Comparison of ENCODE assay signal across 17 mouse cellular contexts in the genomic region with DNA sequence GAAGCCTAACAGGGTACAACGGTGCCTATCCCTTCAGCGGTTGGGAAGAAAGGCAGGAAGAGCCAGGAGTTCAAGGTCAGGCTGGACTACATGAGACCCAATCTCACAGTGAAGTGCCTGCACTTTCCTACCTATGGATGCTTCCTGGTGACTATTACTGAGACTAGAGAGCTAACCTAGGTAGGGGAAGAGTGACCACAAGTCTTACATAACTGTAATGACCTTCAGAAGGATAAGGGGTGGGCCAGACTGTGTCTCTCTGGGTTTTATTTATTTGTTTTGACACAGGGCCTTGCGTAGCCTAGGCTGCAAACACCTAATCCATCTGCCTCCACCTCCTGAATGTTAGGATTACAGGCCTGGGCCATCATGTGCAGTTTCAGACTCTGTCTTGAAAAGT. TPM values are rescaled to one million over a fixed set of nuclear protein-coding genes. Genes with fewer than 3 reads are reported as not detected.
DNase-seq lines count a peak whose midpoint lies in the region; ATAC-seq and TF ChIP-seq lines count a peak whose summit lies in the region.
"Had no signal": no experiment of that assay in that cellular context is flagged by ENCODE, and none has a peak within 500 bp of the region (broad histone marks: within the 10 kb centered on the region; RNA-seq: fewer than 3 reads in every experiment).

No protein-coding gene starts in this region.

- intact Hi-C loops in heart, postnatal 25 days (cut with DNase I) = loop anchor here (2.0 kb wide), 1 partner anchor 33 kb away; no protein-coding TSS in a partner anchor

- no peak for TF ChIP-seq CTCF in small intestine, adult 2 months (IDR thresholded peaks at IDR 0.05; ENCODE audit: extremely low read depth, insufficient read length, insufficient replicate concordance, low read depth, low read length)

- peaks cover 18% of the 10 kb centered on the region for H3K27me3 ChIP-seq in heart, embryonic 16.5 days (ENCODE audit: control insufficient read depth, insufficient read depth, low read length)
- peaks cover 48% of the 10 kb centered on the region for H3K27me3 ChIP-seq in liver, embryonic 16.5 days (ENCODE audit: control insufficient read depth, insufficient read depth, low read depth, low read length)
- peaks cover 78% of the 10 kb centered on the region for H3K27me3 ChIP-seq in liver, embryonic 11.5 days (replicated peaks; ENCODE audit: control insufficient read depth, insufficient read depth, low read length)
- peaks cover 28% of the 10 kb centered on the region for H3K27me3 ChIP-seq in intestine, embryonic 15.5 days (replicated peaks)
- H3K27me3 ChIP-seq in small intestine, adult 2 months (ENCODE audit: control insufficient read depth, insufficient read depth, low read length) = peaks cover 36% of the 10 kb centered on the region
- H3K27me3 ChIP-seq in hindbrain, embryonic 11.5 days (ENCODE audit: control insufficient read depth, insufficient read depth, low read length) = peaks cover 42% of the 10 kb centered on the region

- DNase-seq in heart, postnatal 25 days (ENCODE audit: low spot score) = no peak
- DNase-seq in liver, embryonic 11.5 days (ENCODE audit: low spot score) = no peak
- no peak for DNase-seq in hindbrain, embryonic 11.5 days (ENCODE audit: low spot score)
- DNase-seq: liver, embryonic 13.5 days had no signal

- no peak overlapping the region for H3K4me3 ChIP-seq in heart, embryonic 16.5 days (ENCODE audit: low read length)
- no peak overlapping the region for H3K4me3 ChIP-seq in liver, embryonic 16.5 days (ENCODE audit: low read depth, low read length)
- no peak overlapping the region for H3K4me3 ChIP-seq in liver, embryonic 11.5 days (ENCODE audit: low read depth, low read length)
- no peak overlapping the region for H3K4me3 ChIP-seq in intestine, embryonic 15.5 days (replicated peaks)
- H3K4me3 ChIP-seq in small intestine, adult 2 months (ENCODE audit: low read depth, low read length) = no peak overlapping the region
- no peak overlapping the region for H3K4me3 ChIP-seq in hindbrain, embryonic 11.5 days (ENCODE audit: low read depth, low read length)
- H3K4me3 ChIP-seq: erythroblast, embryonic 14.5 days; forebrain, embryonic 12.5 days; limb, embryonic 10.5 days; liver, embryonic 13.5 days; midbrain, embryonic 13.5 days; neural tube, embryonic 12.5 days had no signal

- peaks cover 30% of the 10 kb centered on the region for H3K4me1 ChIP-seq in heart, embryonic 16.5 days (ENCODE audit: control insufficient read depth, insufficient read depth, low read length)
- peaks cover 18% of the 10 kb centered on the region for H3K4me1 ChIP-seq in liver, embryonic 16.5 days (ENCODE audit: control insufficient read depth, low read depth, low read length)
- peaks cover 14% of the 10 kb centered on the region for H3K4me1 ChIP-seq in liver, embryonic 11.5 days (replicated peaks; ENCODE audit: control insufficient read depth, insufficient read depth, low read length)
- peaks cover 53% of the 10 kb centered on the region for H3K4me1 ChIP-seq in intestine, embryonic 15.5 days (replicated peaks)
- peaks cover 27% of the 10 kb centered on the region for H3K4me1 ChIP-seq in small intestine, adult 2 months (ENCODE audit: control insufficient read depth, insufficient read depth, insufficient read length, low read length)
- peaks cover 11% of the 10 kb centered on the region for H3K4me1 ChIP-seq in hindbrain, embryonic 11.5 days (replicated peaks; ENCODE audit: control insufficient read depth, insufficient read depth, low read length)

- 70% methylated on average over 3 of the region's 3 CpGs for WGBS in heart, embryonic 16.5 days
- WGBS in liver, embryonic 16.5 days (ENCODE audit: insufficient replicate concordance) = 52% methylated on average over 3 of the region's 3 CpGs
- 65% methylated on average over 3 of the region's 3 CpGs for WGBS in liver, embryonic 11.5 days
- WGBS in intestine, embryonic 15.5 days = 56% methylated on average over 3 of the region's 3 CpGs
- 63% methylated on average over 3 of the region's 3 CpGs for WGBS in small intestine, adult 2 months
- 69% methylated on average over 3 of the region's 3 CpGs for WGBS in hindbrain, embryonic 11.5 days

- no peak overlapping the region for H3K4me2 ChIP-seq in heart, embryonic 16.5 days (ENCODE audit: low read depth, low read length)
- H3K4me2 ChIP-seq in liver, embryonic 16.5 days (ENCODE audit: low read depth, low read length) = no peak overlapping the region
- H3K4me2 ChIP-seq in liver, embryonic 11.5 days = no peak overlapping the region
- H3K4me2 ChIP-seq in intestine, embryonic 15.5 days (replicated peaks) = no peak overlapping the region
- H3K4me2 ChIP-seq in hindbrain, embryonic 11.5 days (replicated peaks; ENCODE audit: low read depth, low read length) = no peak overlapping the region
- H3K4me2 ChIP-seq: liver, embryonic 13.5 days; midbrain, embryonic 13.5 days had no signal

- no peak for ATAC-seq in heart, embryonic 16.5 days (replicated peaks; ENCODE audit: extremely low read depth, insufficient read depth, low FRiP score)
- no peak for ATAC-seq in liver, embryonic 16.5 days (ENCODE audit: low read depth)
- ATAC-seq in liver, embryonic 11.5 days (replicated peaks; ENCODE audit: low FRiP score) = no peak
- no peak for ATAC-seq in intestine, embryonic 15.5 days
- ATAC-seq in hindbrain, embryonic 11.5 days (ENCODE audit: low FRiP score) = no peak

- H3K9ac ChIP-seq in heart, embryonic 16.5 days (ENCODE audit: low read length) = no peak overlapping the region
- H3K9ac ChIP-seq in liver, embryonic 16.5 days (ENCODE audit: low read depth, low read length) = no peak overlapping the region
- H3K9ac ChIP-seq in liver, embryonic 11.5 days (ENCODE audit: low read depth, low read length) = no peak overlapping the region
- H3K9ac ChIP-seq in intestine, embryonic 15.5 days = no peak overlapping the region
- no peak overlapping the region for H3K9ac ChIP-seq in hindbrain, embryonic 11.5 days (ENCODE audit: low read depth, low read length)
- H3K9ac ChIP-seq: embryonic facial prominence, embryonic 13.5 days; forebrain, embryonic 12.5 days; liver, embryonic 13.5 days; midbrain, embryonic 13.5 days; neural tube, embryonic 12.5 days had no signal

- H3K36me3 ChIP-seq in heart, embryonic 16.5 days (ENCODE audit: control insufficient read depth, insufficient read depth) = no peaks in the 10 kb centered on the region
- no peaks in the 10 kb centered on the region for H3K36me3 ChIP-seq in liver, embryonic 16.5 days (ENCODE audit: control insufficient read depth, insufficient read depth)
- H3K36me3 ChIP-seq in liver, embryonic 11.5 days (ENCODE audit: control insufficient read depth, insufficient read depth, low read length) = no peaks in the 10 kb centered on the region
- H3K36me3 ChIP-seq in intestine, embryonic 15.5 days = no peaks in the 10 kb centered on the region
- no peaks in the 10 kb centered on the region for H3K36me3 ChIP-seq in small intestine, adult 2 months (ENCODE audit: control insufficient read depth, insufficient read depth, low read length)
- H3K36me3 ChIP-seq in hindbrain, embryonic 11.5 days (ENCODE audit: control insufficient read depth, insufficient read depth, low read length) = no peaks in the 10 kb centered on the region
- H3K36me3 ChIP-seq: embryonic facial prominence, embryonic 13.5 days; forebrain, embryonic 12.5 days; hindbrain, embryonic 10.5 days; limb, embryonic 10.5 days; liver, embryonic 13.5 days; midbrain, embryonic 13.5 days; neural tube, embryonic 12.5 days had no signal

- no peak for TF ChIP-seq POLR2A in small intestine, adult 2 months (IDR thresholded peaks at IDR 0.05; ENCODE audit: low read depth, low read length)

- H3K27ac ChIP-seq in heart, embryonic 16.5 days (ENCODE audit: low read length) = peak overlapping the region; percentile 36; the same call in 1 of the 2 replicates
- peak overlapping the region; percentile 1; the same call in 1 of the 2 replicates for H3K27ac ChIP-seq in liver, embryonic 16.5 days (ENCODE audit: low read length)
- no peak overlapping the region for H3K27ac ChIP-seq in liver, embryonic 11.5 days (ENCODE audit: low read depth, low read length)
- H3K27ac ChIP-seq in intestine, embryonic 15.5 days = 0 out of 2 replicates have a peak overlapping the region, but pooled peaks have one; percentile 19
- H3K27ac ChIP-seq in small intestine, adult 2 months (ENCODE audit: insufficient read depth, low read depth, low read length) = peak overlapping the region; percentile 24; the same call in 1 of the 2 replicates
- H3K27ac ChIP-seq in hindbrain, embryonic 11.5 days (ENCODE audit: low read depth, low read length) = no peak overlapping the region
- H3K27ac ChIP-seq: embryonic facial prominence, embryonic 13.5 days; forebrain, embryonic 12.5 days; hindbrain, postnatal 0 days; kidney, postnatal 0 days; limb, embryonic 10.5 days; liver, embryonic 13.5 days; midbrain, embryonic 13.5 days; neural tube, embryonic 12.5 days had no signal

- H3K9me3 ChIP-seq in heart, embryonic 16.5 days (replicated peaks; ENCODE audit: control insufficient read depth, low read length) = no peaks in the 10 kb centered on the region
- no peaks in the 10 kb centered on the region for H3K9me3 ChIP-seq in liver, embryonic 16.5 days (replicated peaks; ENCODE audit: control insufficient read depth, low read length)
- H3K9me3 ChIP-seq in liver, embryonic 11.5 days (ENCODE audit: control insufficient read depth, low read length) = no peaks in the 10 kb centered on the region
- no peaks in the 10 kb centered on the region for H3K9me3 ChIP-seq in intestine, embryonic 15.5 days
- no peaks in the 10 kb centered on the region for H3K9me3 ChIP-seq in hindbrain, embryonic 11.5 days (ENCODE audit: control insufficient read depth, low read length)
- H3K9me3 ChIP-seq: embryonic facial prominence, embryonic 13.5 days; forebrain, embryonic 12.5 days; hindbrain, embryonic 10.5 days; limb, embryonic 10.5 days; liver, embryonic 13.5 days; midbrain, embryonic 13.5 days; neural tube, embryonic 12.5 days had no signal

RNA-seq across cellular contexts. Expression of a gene that starts 6.3 kb away (rescaled TPM):
- 11.5 and 12.6 TPM in 2 replicates for polyA plus RNA-seq in heart, embryonic 16.5 days (2015; fragmentation: Nextera tagmentation; extraction: Ambion mirVana)
- 10 to 100 TPM; 14.0 to 14.8 TPM for total RNA-seq in heart, postnatal 25 days (2021)
- 2.5 and 2.9 TPM in 2 replicates for polyA plus RNA-seq in liver, embryonic 16.5 days (2015; fragmentation: Nextera tagmentation; extraction: Ambion mirVana)
- 5.1 TPM in 2 replicates for polyA plus RNA-seq in liver, embryonic 11.5 days (2014; fragmentation: Nextera tagmentation; extraction: Ambion mirVana)
- 10.7 and 11.2 TPM in 2 replicates for polyA plus RNA-seq in intestine, embryonic 15.5 days (2015; fragmentation: Nextera tagmentation; extraction: Ambion mirVana)
- 4.2 and 7.6 TPM in 2 replicates for polyA plus RNA-seq in small intestine, adult 2 months (2012; rRNA removed)
- polyA plus RNA-seq in hindbrain, embryonic 11.5 days (2014; fragmentation: Nextera tagmentation; extraction: Ambion mirVana) = 5.4 and 7.1 TPM in 2 replicates

RNA-seq across cellular contexts. Expression of a gene that starts 51.5 kb away (rescaled TPM):
- 7.0 and 7.5 TPM in 2 replicates for polyA plus RNA-seq in heart, embryonic 16.5 days (2015; fragmentation: Nextera tagmentation; extraction: Ambion mirVana)
- 1 to 10 TPM; 4.4 to 7.6 TPM for total RNA-seq in heart, postnatal 25 days (2021)
- 3.0 and 3.1 TPM in 2 replicates for polyA plus RNA-seq in liver, embryonic 16.5 days (2015; fragmentation: Nextera tagmentation; extraction: Ambion mirVana)
- 6.5 and 7.1 TPM in 2 replicates for polyA plus RNA-seq in liver, embryonic 11.5 days (2014; fragmentation: Nextera tagmentation; extraction: Ambion mirVana)
- polyA plus RNA-seq in intestine, embryonic 15.5 days (2015; fragmentation: Nextera tagmentation; extraction: Ambion mirVana) = 7.4 and 7.9 TPM in 2 replicates
- 4.4 and 4.7 TPM in 2 replicates for polyA plus RNA-seq in small intestine, adult 2 months (2012; rRNA removed)
- polyA plus RNA-seq in hindbrain, embryonic 11.5 days (2014; fragmentation: Nextera tagmentation; extraction: Ambion mirVana) = 9.1 and 9.3 TPM in 2 replicates

Comparison
In these comparisons a context has a peak if more than half of its experiments do, and no peak if none do; other contexts are left out.
1. H3K27ac ChIP-seq: peak in heart, embryonic 16.5 days (single experiment), liver, embryonic 16.5 days (single experiment), intestine, embryonic 15.5 days (single experiment) and small intestine, adult 2 months (single experiment); none in liver, embryonic 11.5 days (single experiment) and hindbrain, embryonic 11.5 days (single experiment).